Mouse (Mus musculus): ENCODE data around the gene Srpr. TPM values are rescaled to one million over a fixed set of nuclear protein-coding genes. Genes with fewer than 3 reads are reported as not detected.
A peak's percentile ranks its signal among the peaks of the same experiment; 100 is the strongest.

Srpr gene
- polyA plus RNA-seq, 1 experiment from 2014 or later = 95.7 TPM

DNA sequence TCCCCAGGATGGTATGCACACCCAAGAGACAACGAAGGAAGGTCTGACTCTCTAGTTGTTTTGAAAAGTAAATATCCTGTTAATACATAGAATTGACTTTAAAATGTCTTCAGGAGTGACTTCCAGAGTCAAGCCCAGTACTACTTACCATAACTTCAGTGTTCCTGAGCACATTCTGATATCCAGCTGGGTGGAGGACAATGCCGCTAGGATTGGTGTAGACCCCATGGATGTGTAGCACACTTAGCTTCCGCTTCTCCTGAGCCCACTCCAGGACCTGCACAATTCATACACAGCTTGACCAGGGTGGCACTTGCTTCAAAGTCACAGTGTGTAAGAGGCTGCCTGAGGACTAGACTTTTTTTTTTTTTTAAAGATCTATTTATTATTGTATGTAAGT lies 23.5 kb downstream of the Srpr start:
- no peak for ATAC-seq (replicated peaks; ENCODE audit: insufficient number of reproducible peaks, low FRiP score, low TSS enrichment)
- Histone ChIP-seq H3K36me3 (ENCODE audit: control insufficient read depth, insufficient read depth, low read length) (peaks cover 13% of the 10 kb centered on the region), H3K27me3 (ENCODE audit: control insufficient read depth, insufficient read depth, low read length) (no peaks in the 10 kb centered on the region), H3K9me3 (replicated peaks; ENCODE audit: control insufficient read depth, low read length) (no peaks in the 10 kb centered on the region), H3K4me1 (ENCODE audit: control insufficient read depth, insufficient read depth, low read length) (no peaks in the 10 kb centered on the region), H3K27ac (ENCODE audit: low read depth, low read length) (no peak overlapping the region), H3K4me2 (no peak overlapping the region), H3K9ac (ENCODE audit: low read depth, low read length) (no peak overlapping the region), H3K4me3 (ENCODE audit: low read depth, low read length) (no peak overlapping the region)
- WGBS (ENCODE audit: insufficient replicate concordance) = 91% methylated on average over 3 of the region's 3 CpGs

- H3K27ac ChIP-seq (ENCODE audit: low read depth, low read length) = no peak overlapping the region
- H3K4me3 ChIP-seq (ENCODE audit: low read depth, low read length) = no peak overlapping the region
- H3K36me3 ChIP-seq (ENCODE audit: control insufficient read depth, insufficient read depth, low read length) = no peaks in the 10 kb centered on the region
- H3K4me2 ChIP-seq = no peak overlapping the region
- H3K27me3 ChIP-seq (ENCODE audit: control insufficient read depth, insufficient read depth, low read length) = no peaks in the 10 kb centered on the region
- no peaks in the 10 kb centered on the region for H3K4me1 ChIP-seq (ENCODE audit: control insufficient read depth, insufficient read depth, low read length)
- H3K9me3 ChIP-seq (replicated peaks; ENCODE audit: control insufficient read depth, low read length) = no peaks in the 10 kb centered on the region
- no peak for ATAC-seq (replicated peaks; ENCODE audit: insufficient number of reproducible peaks, low FRiP score, low TSS enrichment)
- 84% methylated on average over 3 of the region's 3 CpGs for whole genome bisulfite sequencing (ENCODE audit: insufficient replicate concordance)
- H3K9ac ChIP-seq (ENCODE audit: low read depth, low read length) = no peak overlapping the region
These were observed 28.7 kb downstream of the Srpr start for GRCm38 (mm10) chr9:35228671-35229070.

GRCm38 (mm10) chr9:35235996-35236395 lies 36.0 kb downstream of the Srpr start:
- no peaks in the 10 kb centered on the region for H3K27me3 ChIP-seq (ENCODE audit: control insufficient read depth, insufficient read depth, low read length)
- H3K9me3 ChIP-seq (replicated peaks; ENCODE audit: control insufficient read depth, low read length) = no peaks in the 10 kb centered on the region
- H3K4me1 ChIP-seq (ENCODE audit: control insufficient read depth, insufficient read depth, low read length) = no peaks in the 10 kb centered on the region
- no peak overlapping the region for H3K9ac ChIP-seq (ENCODE audit: low read depth, low read length)
- 52% methylated on average over 3 of the region's 3 CpGs for WGBS (ENCODE audit: insufficient replicate concordance)
- no peak overlapping the region for H3K4me3 ChIP-seq (ENCODE audit: low read depth, low read length)
- H3K27ac ChIP-seq (ENCODE audit: low read depth, low read length) = no peak overlapping the region
- ATAC-seq (replicated peaks; ENCODE audit: insufficient number of reproducible peaks, low FRiP score, low TSS enrichment) = no peak
- no peaks in the 10 kb centered on the region for H3K36me3 ChIP-seq (ENCODE audit: control insufficient read depth, insufficient read depth, low read length)
- H3K4me2 ChIP-seq = no peak overlapping the region

GRCm38 (mm10) chr9:35238371-35238770 lies 38.4 kb downstream of the Srpr start:
- 94% methylated on average over 1 of the region's 1 CpGs for WGBS (ENCODE audit: insufficient replicate concordance)
- Histone ChIP-seq H3K27me3 (ENCODE audit: control insufficient read depth, insufficient read depth, low read length) (no peaks in the 10 kb centered on the region), H3K4me2 (no peak overlapping the region), H3K27ac (ENCODE audit: low read depth, low read length) (0 out of 2 replicates have a peak overlapping the region, but pooled peaks have one; percentile 15), H3K9me3 (replicated peaks; ENCODE audit: control insufficient read depth, low read length) (no peaks in the 10 kb centered on the region), H3K4me3 (ENCODE audit: low read depth, low read length) (no peak overlapping the region), H3K9ac (ENCODE audit: low read depth, low read length) (no peak overlapping the region), H3K4me1 (ENCODE audit: control insufficient read depth, insufficient read depth, low read length) (no peaks in the 10 kb centered on the region), H3K36me3 (ENCODE audit: control insufficient read depth, insufficient read depth, low read length) (no peaks in the 10 kb centered on the region)
- no peak for ATAC-seq (replicated peaks; ENCODE audit: insufficient number of reproducible peaks, low FRiP score, low TSS enrichment)

GRCm38 (mm10) chr9:35238915-35239571 lies 39.1 kb downstream of the Srpr start:
- WGBS (ENCODE audit: insufficient replicate concordance) = 42% methylated on average over 6 of the region's 6 CpGs
- Histone ChIP-seq H3K36me3 (ENCODE audit: control insufficient read depth, insufficient read depth, low read length) (no peaks in the 10 kb centered on the region), H3K9ac (ENCODE audit: low read depth, low read length) (no peak overlapping the region), H3K4me1 (ENCODE audit: control insufficient read depth, insufficient read depth, low read length) (no peaks in the 10 kb centered on the region), H3K4me2 (no peak overlapping the region), H3K27ac (ENCODE audit: low read depth, low read length) (0 out of 2 replicates have a peak overlapping the region, but pooled peaks have one; percentile 15), H3K4me3 (ENCODE audit: low read depth, low read length) (no peak overlapping the region), H3K27me3 (ENCODE audit: control insufficient read depth, insufficient read depth, low read length) (no peaks in the 10 kb centered on the region), H3K9me3 (replicated peaks; ENCODE audit: control insufficient read depth, low read length) (no peaks in the 10 kb centered on the region)
- ATAC-seq (replicated peaks; ENCODE audit: insufficient number of reproducible peaks, low FRiP score, low TSS enrichment) = peak; percentile 57

DNA sequence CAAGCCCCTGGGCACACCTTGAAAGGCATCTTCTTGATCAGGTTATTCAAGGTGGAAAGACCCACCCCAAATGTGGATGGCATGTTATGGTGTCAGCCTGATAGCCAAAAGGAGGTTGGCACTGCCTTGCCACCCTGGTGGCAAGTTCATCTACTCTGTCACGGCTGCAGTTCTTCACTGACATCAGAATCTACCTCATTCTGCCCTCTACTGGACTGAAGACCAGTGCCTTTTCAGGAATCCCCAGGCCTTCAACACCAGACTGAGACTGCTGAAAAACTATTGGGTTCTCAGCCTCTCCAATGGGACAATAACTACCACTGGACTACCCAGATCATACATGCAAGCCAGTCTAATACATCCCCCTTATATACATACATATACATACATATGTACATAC lies 39.8 kb downstream of the Srpr start:
- Histone ChIP-seq H3K4me2 (no peak overlapping the region), H3K27me3 (ENCODE audit: control insufficient read depth, insufficient read depth, low read length) (no peaks in the 10 kb centered on the region), H3K4me3 (ENCODE audit: low read depth, low read length) (no peak overlapping the region), H3K9me3 (replicated peaks; ENCODE audit: control insufficient read depth, low read length) (no peaks in the 10 kb centered on the region), H3K27ac (ENCODE audit: low read depth, low read length) (no peak overlapping the region), H3K4me1 (ENCODE audit: control insufficient read depth, insufficient read depth, low read length) (no peaks in the 10 kb centered on the region), H3K9ac (ENCODE audit: low read depth, low read length) (no peak overlapping the region), H3K36me3 (ENCODE audit: control insufficient read depth, insufficient read depth, low read length) (no peaks in the 10 kb centered on the region)
- ATAC-seq (replicated peaks; ENCODE audit: insufficient number of reproducible peaks, low FRiP score, low TSS enrichment) = no peak
- WGBS (ENCODE audit: insufficient replicate concordance) = 47% methylated on average over 1 of the region's 1 CpGs

DNA sequence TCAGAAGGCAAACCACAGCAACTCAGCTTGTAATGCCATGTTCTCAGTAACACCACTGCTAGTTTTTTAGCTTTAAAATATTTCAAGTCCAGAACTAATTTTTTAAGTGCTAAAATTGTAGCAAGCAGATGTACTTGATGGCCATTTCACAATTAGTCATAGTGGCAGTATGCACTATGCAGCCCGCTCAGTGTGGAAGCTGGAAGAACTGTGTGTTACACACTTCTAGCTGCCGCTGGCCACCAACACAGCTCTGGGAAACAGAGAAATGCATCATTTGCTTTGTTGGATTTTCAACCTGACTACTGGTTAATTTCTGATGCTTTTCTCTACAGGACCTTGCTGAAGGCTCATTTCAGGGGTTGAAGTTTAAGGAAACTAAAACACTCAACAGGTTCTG lies 47.4 kb downstream of the Srpr start:
- H3K4me1 ChIP-seq (ENCODE audit: control insufficient read depth, insufficient read depth, low read length) = no peaks in the 10 kb centered on the region
- no peaks in the 10 kb centered on the region for H3K9me3 ChIP-seq (replicated peaks; ENCODE audit: control insufficient read depth, low read length)
- H3K36me3 ChIP-seq (ENCODE audit: control insufficient read depth, insufficient read depth, low read length) = no peaks in the 10 kb centered on the region
- no peak overlapping the region for H3K9ac ChIP-seq (ENCODE audit: low read depth, low read length)
- no peak overlapping the region for H3K4me3 ChIP-seq (ENCODE audit: low read depth, low read length)
- 89% methylated on average over 2 of the region's 2 CpGs for WGBS (ENCODE audit: insufficient replicate concordance)
- no peak overlapping the region for H3K4me2 ChIP-seq
- H3K27me3 ChIP-seq (ENCODE audit: control insufficient read depth, insufficient read depth, low read length) = no peaks in the 10 kb centered on the region
- H3K27ac ChIP-seq (ENCODE audit: low read depth, low read length) = no peak overlapping the region
- no peak for ATAC-seq (replicated peaks; ENCODE audit: insufficient number of reproducible peaks, low FRiP score, low TSS enrichment)

- Histone ChIP-seq H3K9me3 (replicated peaks; ENCODE audit: control insufficient read depth, low read length) (no peaks in the 10 kb centered on the region), H3K9ac (ENCODE audit: low read depth, low read length) (no peak overlapping the region), H3K4me1 (ENCODE audit: control insufficient read depth, insufficient read depth, low read length) (no peaks in the 10 kb centered on the region), H3K36me3 (ENCODE audit: control insufficient read depth, insufficient read depth, low read length) (no peaks in the 10 kb centered on the region), H3K4me3 (ENCODE audit: low read depth, low read length) (no peak overlapping the region), H3K27ac (ENCODE audit: low read depth, low read length) (no peak overlapping the region), H3K27me3 (ENCODE audit: control insufficient read depth, insufficient read depth, low read length) (no peaks in the 10 kb centered on the region), H3K4me2 (no peak overlapping the region)
- ATAC-seq (replicated peaks; ENCODE audit: insufficient number of reproducible peaks, low FRiP score, low TSS enrichment) = no peak
These were observed 49.5 kb downstream of the Srpr start for GRCm38 (mm10) chr9:35249476-35249875.

DNA sequence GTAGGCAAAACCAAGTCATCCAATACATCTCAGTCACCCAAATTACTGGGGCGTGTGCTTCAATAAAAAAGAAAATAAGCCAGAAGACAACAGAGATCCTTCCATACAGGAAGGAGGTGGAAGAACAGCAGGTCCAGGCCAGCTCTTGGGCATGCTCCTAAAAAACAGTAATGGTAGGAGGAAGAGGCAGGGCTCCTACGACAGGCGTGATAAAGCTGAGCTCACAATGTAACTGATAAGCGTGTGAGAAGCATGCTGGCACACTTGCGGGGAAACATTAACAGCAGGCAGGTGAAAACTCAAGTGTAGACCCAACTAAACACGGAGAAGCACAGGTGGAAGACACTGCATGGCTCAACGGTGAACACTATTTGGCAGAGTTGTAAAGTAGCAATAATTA lies 57.4 kb downstream of the Srpr start:
- no peaks in the 10 kb centered on the region for H3K9me3 ChIP-seq (replicated peaks; ENCODE audit: control insufficient read depth, low read length)
- no peak for ATAC-seq (replicated peaks; ENCODE audit: insufficient number of reproducible peaks, low FRiP score, low TSS enrichment)
- no peaks in the 10 kb centered on the region for H3K27me3 ChIP-seq (ENCODE audit: control insufficient read depth, insufficient read depth, low read length)
- no peak overlapping the region for H3K4me2 ChIP-seq
- 58% methylated on average over 7 of the region's 7 CpGs for WGBS (ENCODE audit: insufficient replicate concordance)
- H3K4me1 ChIP-seq (ENCODE audit: control insufficient read depth, insufficient read depth, low read length) = no peaks in the 10 kb centered on the region
- no peak overlapping the region for H3K27ac ChIP-seq (ENCODE audit: low read depth, low read length)
- no peak overlapping the region for H3K4me3 ChIP-seq (ENCODE audit: low read depth, low read length)
- H3K9ac ChIP-seq (ENCODE audit: low read depth, low read length) = no peak overlapping the region
- no peaks in the 10 kb centered on the region for H3K36me3 ChIP-seq (ENCODE audit: control insufficient read depth, insufficient read depth, low read length)
